Mouse (Mus musculus) limb, embryonic 11.5 days (tissue): ENCODE data around the gene Gm26920. TPM values are rescaled to one million over a fixed set of nuclear protein-coding genes. Genes with fewer than 3 reads are reported as not detected.

Experiments used
- ATAC-seq: fragments of 200-750 bp; cut with Nextera tagmentation; 2 replicates; pipeline ENCODE4 v1.8.0; 2017; ENCODE audit warnings: low read depth; ENCODE audit not compliant: insufficient number of reproducible peaks, low FRiP score, low TSS enrichment
- DNase-seq: peaks from one replicate; pipeline ENCODE4 v3.0.0-alpha.2; 2015; ENCODE audit warnings: low spot score
- H3K27ac ChIP-seq: fragments of 300-500 bp; sonication (generic); replicated peaks from 2 replicates; pipeline ENCODE4 v1.5.1; 2014; ENCODE audit warnings: low read depth, mild to moderate bottlenecking, low read length
- H3K27me3 ChIP-seq: fragments of 300-500 bp; sonication (generic); 2 replicates; pipeline ENCODE4 v1.6.1; 2014; ENCODE audit warnings: mild to moderate bottlenecking, low read length, mixed read lengths; ENCODE audit not compliant: control insufficient read depth, insufficient read depth
- H3K36me3 ChIP-seq: fragments of 300-500 bp; sonication (generic); 2 replicates; pipeline ENCODE4 v1.6.1; 2014; ENCODE audit warnings: mild to moderate bottlenecking, low read length, moderate library complexity, mixed read lengths; ENCODE audit not compliant: control insufficient read depth, insufficient read depth
- H3K4me1 ChIP-seq: fragments of 300-500 bp; sonication (generic); 2 replicates; pipeline ENCODE4 v1.6.1; 2014; ENCODE audit warnings: low read length, mixed read lengths; ENCODE audit not compliant: control insufficient read depth, insufficient read depth
- H3K4me2 ChIP-seq: fragments of 300-500 bp; sonication (generic); 2 replicates; pipeline ENCODE4 v1.6.1; 2014; ENCODE audit warnings: low read depth, mild to moderate bottlenecking, moderate library complexity; ENCODE audit not compliant: severe bottlenecking
- H3K4me3 ChIP-seq: fragments of 300-500 bp; sonication (generic); 2 replicates; pipeline ENCODE4 v1.5.1; 2014; ENCODE audit warnings: low read depth, low read length
- H3K9ac ChIP-seq: fragments of 300-500 bp; sonication (generic); 2 replicates; pipeline ENCODE4 v1.6.1; 2014; ENCODE audit warnings: mild to moderate bottlenecking, low read length
- H3K9me3 ChIP-seq: fragments of 300-500 bp; sonication (generic); 2 replicates; pipeline ENCODE4 v1.6.1; 2016; ENCODE audit warnings: low read length; ENCODE audit not compliant: control insufficient read depth
- whole genome bisulfite sequencing: fragments of 180-500 bp; shearing (Covaris S2); extraction: QIAGEN DNeasy Blood & Tissue Kit; methylation state at CpG from one replicate; pipeline ENCODE4 v1.1.7; 2014; 5-methylcytosine and 5-hydroxymethylcytosine counted together
- polyA plus RNA-seq: library from polyadenylated mRNA; unstranded; fragments of >200 nt; fragmentation: Nextera tagmentation; extraction: Ambion mirVana; gene quantifications from 2 replicates; pipeline ENCODE4 v1.2.1, GENCODE M21; 2014

Gene Gm26920
- polyA plus RNA-seq, 1 experiment from 2014 or later: 3.2 TPM

DNA sequence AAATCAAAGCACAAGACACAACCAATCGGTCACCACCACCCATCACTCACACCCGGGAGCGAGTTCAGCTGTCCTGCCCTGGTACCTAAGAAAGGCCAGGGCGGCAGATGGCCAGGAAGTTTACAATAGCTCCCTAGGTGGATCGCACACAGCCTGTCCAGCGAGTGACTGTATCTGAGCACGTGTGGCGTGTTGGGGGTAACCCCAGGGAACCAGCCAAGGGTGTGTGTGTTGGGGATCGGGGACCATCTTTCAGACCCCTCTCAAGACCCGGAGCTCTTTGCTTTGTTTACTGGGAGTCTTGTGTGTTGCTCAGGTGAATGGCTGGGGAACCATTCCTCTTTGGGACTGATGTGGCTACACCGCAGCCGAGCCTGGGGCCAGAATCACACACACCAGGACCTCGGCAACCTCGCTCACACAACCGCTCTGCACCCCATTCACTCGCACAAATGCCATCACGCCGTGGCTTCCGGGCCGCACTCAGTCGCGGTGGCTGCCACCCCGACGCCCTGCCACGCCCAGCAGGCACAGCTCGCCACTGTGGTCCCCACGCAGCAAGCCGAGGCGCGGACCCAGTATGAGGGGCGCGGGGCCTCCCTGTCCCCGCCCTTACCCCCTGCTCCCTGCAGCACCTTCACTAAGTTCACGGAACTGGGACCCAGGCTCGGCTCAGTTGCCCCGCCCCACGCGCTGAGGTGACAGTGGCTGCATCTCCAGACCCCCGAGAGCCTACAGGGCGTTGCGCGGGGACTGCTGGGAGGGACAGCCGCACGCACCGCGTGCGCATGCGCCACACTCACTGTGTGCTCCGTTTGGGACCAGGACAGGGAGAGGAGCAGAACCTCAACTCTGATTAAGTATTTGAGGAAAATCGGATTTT, 17.8 kb downstream of the Gm26920 start, which contains the start of gene Zfp82:
Gene Zfp82, minus strand, starts transcription at position 755 of the 883 bp plus-strand sequence.
- DNase-seq (peak; percentile 86), ATAC-seq (peak; percentile 88)
- H3K4me2 ChIP-seq: peak within 1 kb of the TSS; percentile 96
- WGBS: under 1% methylated on average over 50 of the region's 50 CpGs
- H3K27me3 ChIP-seq: no peaks in the 10 kb centered on the region
- H3K4me1 ChIP-seq: peaks cover 3% of the 10 kb centered on the region; the same call in 1 of the 2 replicates
- no peak within 1 kb of the TSS for H3K27ac ChIP-seq
- H3K9me3 ChIP-seq: no peaks in the 10 kb centered on the region
- peak within 1 kb of the TSS; percentile 68 for H3K4me3 ChIP-seq
- H3K9ac ChIP-seq: peak within 1 kb of the TSS; percentile 74
- H3K36me3 ChIP-seq: peaks cover 6% of the 10 kb centered on the region; the same call in 1 of the 2 replicates

DNA sequence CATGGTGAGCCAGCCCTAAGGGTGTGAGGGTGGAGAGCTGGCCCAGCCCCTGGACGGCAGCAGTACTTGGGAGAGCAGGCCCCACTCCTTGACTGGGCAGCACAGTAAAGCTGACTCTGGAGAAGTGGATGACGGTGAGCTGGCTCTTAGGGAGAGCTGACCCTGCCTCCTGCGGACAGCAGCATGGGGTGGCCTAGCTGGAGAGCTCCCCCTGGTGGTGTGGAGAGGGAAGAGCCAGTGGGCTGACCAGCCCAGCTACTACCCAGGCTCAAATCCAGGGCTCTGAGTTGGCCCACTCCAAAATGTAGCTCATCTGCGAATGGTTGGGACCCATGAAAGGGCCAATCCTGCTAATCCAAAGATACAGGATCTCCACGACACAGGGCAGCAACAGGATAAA, 25.6 kb downstream of the Gm26920 start:
- H3K9me3 ChIP-seq: no peaks in the 10 kb centered on the region
- no peak overlapping the region for H3K27ac ChIP-seq
- no peaks in the 10 kb centered on the region for H3K27me3 ChIP-seq
- no peak overlapping the region for H3K4me3 ChIP-seq
- ATAC-seq: no peak
- H3K9ac ChIP-seq: no peak overlapping the region
- no peaks in the 10 kb centered on the region for H3K4me1 ChIP-seq
- no peak for DNase-seq
- no peak overlapping the region for H3K4me2 ChIP-seq
- 82% methylated on average over 5 of the region's 5 CpGs for WGBS
- H3K36me3 ChIP-seq: peaks cover 5% of the 10 kb centered on the region; the same call in 1 of the 2 replicates

DNA sequence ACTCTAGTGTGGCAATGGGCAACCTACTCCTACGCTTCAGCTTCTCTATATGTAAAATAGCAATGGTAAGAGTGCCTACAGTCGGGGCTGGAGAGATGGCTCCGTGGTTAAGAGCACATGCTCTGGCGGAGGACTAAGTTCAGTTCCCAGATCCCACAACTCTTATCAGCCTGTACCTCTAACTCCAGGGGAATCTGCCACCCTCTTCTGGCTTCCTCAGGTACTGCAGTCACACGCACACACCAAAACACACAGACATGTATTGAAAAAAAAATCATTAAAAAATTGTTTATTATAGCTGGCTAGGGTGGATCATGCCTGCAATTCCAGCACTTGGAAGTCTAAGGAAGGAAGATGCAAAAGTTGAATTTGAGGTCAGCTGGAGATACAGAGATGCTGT, 27.7 kb downstream of the Gm26920 start:
- WGBS: 90% methylated on average over 5 of the region's 5 CpGs
- Histone ChIP-seq H3K4me1 (no peaks in the 10 kb centered on the region), H3K36me3 (peaks cover 8% of the 10 kb centered on the region; the same call in 1 of the 2 replicates), H3K4me2 (no peak overlapping the region), H3K4me3 (no peak overlapping the region), H3K9ac (no peak overlapping the region), H3K27me3 (no peaks in the 10 kb centered on the region), H3K9me3 (no peaks in the 10 kb centered on the region), H3K27ac (no peak overlapping the region)
- peak; percentile 44 for DNase-seq
- ATAC-seq: no peak

DNA sequence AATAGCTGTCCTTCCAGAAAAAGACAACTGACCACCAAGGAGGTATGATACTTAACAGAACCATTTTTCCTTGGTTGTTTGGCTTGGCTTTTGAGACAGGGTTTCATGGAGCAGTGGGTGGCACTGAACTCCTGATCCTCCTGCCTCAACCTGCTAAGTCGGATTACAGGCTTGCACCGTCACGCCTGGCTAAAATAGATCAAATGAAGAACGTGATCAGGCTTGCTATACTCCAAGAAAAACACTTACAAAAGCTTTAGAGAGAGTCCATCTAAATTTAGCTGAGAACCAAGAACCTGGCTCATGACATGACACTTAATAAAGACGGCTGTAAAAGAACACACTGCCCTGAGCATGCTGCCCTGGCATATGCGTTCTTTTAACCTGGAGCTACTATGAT, 29.9 kb downstream of the Gm26920 start:
- Histone ChIP-seq H3K9me3 (no peaks in the 10 kb centered on the region), H3K36me3 (peaks cover 7% of the 10 kb centered on the region; the same call in 1 of the 2 replicates), H3K4me1 (no peaks in the 10 kb centered on the region), H3K27ac (no peak overlapping the region), H3K9ac (no peak overlapping the region), H3K27me3 (no peaks in the 10 kb centered on the region), H3K4me3 (no peak overlapping the region), H3K4me2 (no peak overlapping the region)
- WGBS: 82% methylated on average over 6 of the region's 6 CpGs
- DNase-seq: no peak
- no peak for ATAC-seq

DNA sequence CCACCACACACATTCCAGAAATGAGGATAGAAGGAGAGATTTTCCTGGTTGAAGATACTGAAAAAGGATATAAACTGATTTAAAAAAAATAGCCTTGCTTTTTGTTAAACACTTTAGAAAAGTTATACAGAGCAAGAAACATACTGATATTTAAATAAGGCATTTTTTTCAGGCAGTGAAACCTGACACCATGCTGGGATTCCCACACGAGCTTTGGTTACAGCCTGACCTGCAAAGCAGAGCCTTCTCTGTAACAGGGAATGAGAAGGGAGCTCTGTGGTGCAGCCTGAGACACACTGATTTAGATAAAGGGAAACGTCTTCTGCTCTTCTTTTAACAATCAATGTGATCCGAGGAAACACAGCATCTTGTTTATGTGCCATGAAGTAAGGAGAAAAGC, 36.6 kb downstream of the Gm26920 start:
- no peak overlapping the region for H3K9ac ChIP-seq
- peak; percentile 36 for DNase-seq
- no peak for ATAC-seq
- no peaks in the 10 kb centered on the region for H3K9me3 ChIP-seq
- no peak overlapping the region for H3K27ac ChIP-seq
- WGBS: 4% methylated on average over 3 of the region's 3 CpGs
- 0 out of 2 replicates have a peak, but pooled peaks cover 3% of the 10 kb centered on the region for H3K4me1 ChIP-seq
- peaks cover 4% of the 10 kb centered on the region; the same call in 1 of the 2 replicates for H3K36me3 ChIP-seq
- no peaks in the 10 kb centered on the region for H3K27me3 ChIP-seq
- H3K4me3 ChIP-seq: no peak overlapping the region
- H3K4me2 ChIP-seq: no peak overlapping the region

DNA sequence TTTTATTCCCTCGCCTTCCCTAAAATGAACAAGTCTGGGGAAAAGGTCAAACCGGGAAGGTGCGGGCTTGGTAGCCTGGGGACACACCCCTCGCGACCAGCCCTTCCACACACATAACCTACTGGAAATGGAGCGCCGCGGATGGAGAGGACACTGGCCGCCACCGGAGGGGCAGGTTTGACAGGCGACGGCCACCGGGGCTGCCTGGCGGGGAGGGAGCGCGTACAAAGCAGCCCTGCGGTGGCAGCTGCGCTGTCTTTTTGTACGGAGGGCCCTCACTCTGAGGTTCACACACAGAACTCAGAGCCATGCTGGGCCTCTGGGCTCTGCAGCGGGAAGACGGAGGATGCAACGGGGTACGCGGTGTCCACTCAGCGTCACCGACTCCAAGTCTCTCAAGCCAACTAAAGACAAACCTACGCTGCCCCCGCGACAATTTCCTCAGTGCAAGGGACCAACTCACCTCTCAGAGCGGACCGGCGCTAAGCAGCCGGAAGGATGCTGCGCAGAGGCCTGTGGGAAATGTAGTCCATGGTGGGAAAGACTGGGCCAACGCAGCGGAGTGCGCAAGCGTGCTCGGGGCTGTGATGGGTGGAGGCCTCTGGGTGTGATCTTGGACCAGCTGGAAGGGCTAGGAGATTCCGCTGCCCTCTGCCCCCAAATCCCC, 39.2 kb downstream of the Gm26920 start, which contains the start of gene Zfp14:
Gene Zfp14, minus strand, starts transcription at position 499 of the 667 bp plus-strand sequence.
- WGBS: under 1% methylated on average over 40 of the region's 40 CpGs
- no peaks in the 10 kb centered on the region for H3K36me3 ChIP-seq
- no peak within 1 kb of the TSS; the same call in 1 of the 2 replicates for H3K27ac ChIP-seq
- H3K9me3 ChIP-seq: no peaks in the 10 kb centered on the region
- H3K4me3 ChIP-seq: peak within 1 kb of the TSS; percentile 83
- H3K27me3 ChIP-seq: no peaks in the 10 kb centered on the region
- ATAC-seq: peak; percentile 96
- H3K4me2 ChIP-seq: peak within 1 kb of the TSS; percentile 68
- DNase-seq: peak; percentile 92
- H3K9ac ChIP-seq: peak within 1 kb of the TSS; percentile 73
- 0 out of 2 replicates have a peak, but pooled peaks cover 3% of the 10 kb centered on the region for H3K4me1 ChIP-seq

DNA sequence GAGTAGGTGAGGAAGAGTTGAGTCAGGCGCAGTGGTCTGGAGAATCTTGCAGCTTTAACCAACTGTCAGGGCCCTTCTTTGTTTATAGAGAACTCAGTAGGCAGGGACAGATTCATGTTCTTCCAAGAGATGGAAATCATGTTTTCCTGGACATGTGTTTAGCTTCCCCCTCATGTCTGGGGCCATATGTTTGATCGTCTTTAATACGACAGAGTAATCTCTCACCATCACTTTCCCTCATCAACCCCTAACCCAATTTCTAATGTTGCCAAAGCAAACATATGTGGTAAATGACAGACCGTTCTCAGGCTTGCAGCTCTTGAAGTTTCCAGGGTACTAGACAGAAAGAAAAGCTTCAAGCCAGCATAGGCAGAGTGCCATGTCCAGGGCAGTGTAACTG, 42.1 kb downstream of the Gm26920 start:
- ATAC-seq: no peak
- Histone ChIP-seq H3K4me1 (0 out of 2 replicates have a peak, but pooled peaks cover 3% of the 10 kb centered on the region), H3K4me2 (no peak overlapping the region), H3K27ac (no peak overlapping the region), H3K27me3 (no peaks in the 10 kb centered on the region), H3K9me3 (no peaks in the 10 kb centered on the region), H3K4me3 (no peak overlapping the region), H3K9ac (no peak overlapping the region), H3K36me3 (no peaks in the 10 kb centered on the region)
- WGBS: 97% methylated on average over 4 of the region's 4 CpGs
- no peak for DNase-seq

DNA sequence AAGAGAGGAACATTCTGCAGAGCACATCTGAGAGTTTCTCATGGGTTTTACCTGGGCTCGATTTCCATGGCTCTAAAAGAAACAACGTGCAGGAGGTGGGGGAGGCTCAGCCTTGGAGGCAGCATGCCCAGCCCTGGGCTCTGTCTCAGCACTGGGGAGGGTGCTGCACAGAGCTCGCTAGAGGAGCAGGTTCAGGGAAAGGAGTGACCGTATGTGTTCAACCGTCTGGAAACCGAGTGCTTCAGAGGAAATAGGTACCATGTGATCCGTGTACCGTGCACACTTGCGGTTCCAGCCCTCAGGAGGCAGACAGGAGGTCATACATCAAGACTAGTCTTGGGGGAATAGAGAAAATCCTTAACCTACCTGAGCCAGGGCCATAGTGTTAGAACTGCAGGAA, 45.9 kb downstream of the Gm26920 start:
- H3K9ac ChIP-seq: no peak overlapping the region
- no peaks in the 10 kb centered on the region for H3K4me1 ChIP-seq
- no peaks in the 10 kb centered on the region for H3K27me3 ChIP-seq
- DNase-seq: no peak
- ATAC-seq: no peak
- no peaks in the 10 kb centered on the region for H3K36me3 ChIP-seq
- no peak overlapping the region for H3K4me3 ChIP-seq
- whole genome bisulfite sequencing: 61% methylated on average over 9 of the region's 9 CpGs
- no peak overlapping the region for H3K27ac ChIP-seq
- H3K4me2 ChIP-seq: no peak overlapping the region
- H3K9me3 ChIP-seq: no peaks in the 10 kb centered on the region
